Mouse (Mus musculus): Measurements from ENCODE around the gene Irf4. TPM values are rescaled to one million over a fixed set of nuclear protein-coding genes. Genes with fewer than 3 reads are reported as not detected.

Gene Irf4
- polyA plus RNA-seq, 1 experiment from 2014 or later, result 0.04 TPM

DNA sequence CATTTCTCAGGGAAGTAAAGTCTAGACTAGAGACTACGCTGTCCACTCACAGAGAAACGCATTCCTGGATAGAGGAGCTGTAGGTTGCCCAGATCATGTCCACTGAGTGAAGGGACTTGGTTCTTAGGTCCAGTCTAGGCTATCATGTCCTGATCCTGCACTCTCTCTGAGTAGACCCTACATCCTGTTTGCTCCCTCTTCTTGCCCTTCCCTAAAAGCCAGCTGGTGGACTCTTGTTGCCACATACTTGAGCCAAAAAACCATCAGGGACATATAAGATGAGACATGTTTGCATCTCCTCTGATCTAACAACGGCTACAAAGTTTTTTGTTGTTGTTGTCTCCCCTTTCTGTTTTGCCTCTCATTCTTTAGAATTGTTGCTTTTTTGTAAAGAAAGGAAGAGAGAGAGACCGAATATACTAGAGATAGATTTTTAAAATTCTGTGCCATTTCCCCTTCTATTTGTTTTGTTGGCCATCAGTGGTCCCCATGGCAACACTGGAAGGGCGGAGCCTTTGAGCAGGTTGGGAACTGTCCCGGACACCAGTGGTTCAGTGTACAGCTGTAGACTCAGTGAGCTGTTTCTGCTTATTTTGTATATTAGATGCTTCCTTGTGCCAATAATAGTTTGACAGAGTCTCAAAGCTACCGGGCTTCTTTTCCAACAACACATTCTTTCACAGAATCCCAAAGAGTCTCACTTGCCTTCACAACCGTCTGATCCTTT lies 15.2 kb downstream of the Irf4 start:
- WGBS, result 65% methylated on average over 8 of the region's 8 CpGs
- H3K27me3 ChIP-seq (ENCODE audit: control insufficient read depth, insufficient read depth, low read length), result no peaks in the 10 kb centered on the region
- H3K4me2 ChIP-seq (ENCODE audit: low read length), result no peak overlapping the region
- H3K27ac ChIP-seq (replicated peaks in 1 of 2; ENCODE audit: control insufficient read depth in 1 of 2, insufficient read depth in 1 of 2, low read depth in 2 of 2, low read length in 2 of 2), result no peak overlapping the region
- no peak overlapping the region for H3K4me3 ChIP-seq (ENCODE audit: control insufficient read depth in 1 of 2, insufficient read depth in 1 of 2, low read depth in 1 of 2, low read length in 2 of 2)
- ATAC-seq (ENCODE audit: insufficient number of reproducible peaks, insufficient read depth, low FRiP score, low read depth), result no peak
- no peaks in the 10 kb centered on the region for H3K9me3 ChIP-seq (ENCODE audit: control insufficient read depth, low read length)
- peaks cover 0 to 3% of the 10 kb centered on the region in 2 experiments; a peak in 1 of 4 replicates for H3K4me1 ChIP-seq (ENCODE audit: control insufficient read depth in 2 of 2, insufficient read depth in 2 of 2, low read length in 2 of 2)
- H3K36me3 ChIP-seq (ENCODE audit: control insufficient read depth, insufficient read depth, low read length), result no peaks in the 10 kb centered on the region
- H3K9ac ChIP-seq (ENCODE audit: low read length), result no peak overlapping the region

DNA sequence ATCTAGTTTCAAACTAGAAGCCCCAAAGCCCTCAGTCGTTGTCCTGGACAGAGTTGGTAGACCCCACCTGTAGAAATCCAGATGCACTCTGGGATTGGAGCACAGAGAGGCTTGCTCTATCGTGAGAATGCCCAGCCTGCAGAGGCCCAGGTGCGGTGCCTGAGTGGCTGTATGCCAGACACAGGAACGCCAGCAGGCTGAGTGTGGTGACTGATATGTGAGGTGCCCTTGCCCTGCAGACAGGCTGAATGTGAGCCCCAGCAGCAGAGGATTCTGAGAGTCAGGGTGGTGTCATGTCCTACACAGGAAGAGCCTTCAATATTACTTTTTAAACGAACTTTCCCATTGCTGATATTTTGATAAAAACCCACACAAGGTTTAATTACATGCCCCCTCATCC lies 16.9 kb downstream of the Irf4 start:
- no peak for ATAC-seq (ENCODE audit: insufficient number of reproducible peaks, insufficient read depth, low FRiP score, low read depth)
- Histone ChIP-seq H3K36me3 (ENCODE audit: control insufficient read depth, insufficient read depth, low read length) (no peaks in the 10 kb centered on the region), H3K9me3 (ENCODE audit: control insufficient read depth, low read length) (no peaks in the 10 kb centered on the region), H3K4me2 (ENCODE audit: low read length) (no peak overlapping the region), H3K27me3 (ENCODE audit: control insufficient read depth, insufficient read depth, low read length) (no peaks in the 10 kb centered on the region), H3K4me1 (ENCODE audit: control insufficient read depth in 2 of 2, insufficient read depth in 2 of 2, low read length in 2 of 2) (peaks cover 0 to 3% of the 10 kb centered on the region in 2 experiments; a peak in 1 of 4 replicates), H3K9ac (ENCODE audit: low read length) (no peak overlapping the region), H3K27ac (replicated peaks in 1 of 2; ENCODE audit: control insufficient read depth in 1 of 2, insufficient read depth in 1 of 2, low read depth in 2 of 2, low read length in 2 of 2) (no peak overlapping the region), H3K4me3 (ENCODE audit: control insufficient read depth in 1 of 2, insufficient read depth in 1 of 2, low read depth in 1 of 2, low read length in 2 of 2) (no peak overlapping the region)
- 63% methylated on average over 5 of the region's 5 CpGs for WGBS

DNA sequence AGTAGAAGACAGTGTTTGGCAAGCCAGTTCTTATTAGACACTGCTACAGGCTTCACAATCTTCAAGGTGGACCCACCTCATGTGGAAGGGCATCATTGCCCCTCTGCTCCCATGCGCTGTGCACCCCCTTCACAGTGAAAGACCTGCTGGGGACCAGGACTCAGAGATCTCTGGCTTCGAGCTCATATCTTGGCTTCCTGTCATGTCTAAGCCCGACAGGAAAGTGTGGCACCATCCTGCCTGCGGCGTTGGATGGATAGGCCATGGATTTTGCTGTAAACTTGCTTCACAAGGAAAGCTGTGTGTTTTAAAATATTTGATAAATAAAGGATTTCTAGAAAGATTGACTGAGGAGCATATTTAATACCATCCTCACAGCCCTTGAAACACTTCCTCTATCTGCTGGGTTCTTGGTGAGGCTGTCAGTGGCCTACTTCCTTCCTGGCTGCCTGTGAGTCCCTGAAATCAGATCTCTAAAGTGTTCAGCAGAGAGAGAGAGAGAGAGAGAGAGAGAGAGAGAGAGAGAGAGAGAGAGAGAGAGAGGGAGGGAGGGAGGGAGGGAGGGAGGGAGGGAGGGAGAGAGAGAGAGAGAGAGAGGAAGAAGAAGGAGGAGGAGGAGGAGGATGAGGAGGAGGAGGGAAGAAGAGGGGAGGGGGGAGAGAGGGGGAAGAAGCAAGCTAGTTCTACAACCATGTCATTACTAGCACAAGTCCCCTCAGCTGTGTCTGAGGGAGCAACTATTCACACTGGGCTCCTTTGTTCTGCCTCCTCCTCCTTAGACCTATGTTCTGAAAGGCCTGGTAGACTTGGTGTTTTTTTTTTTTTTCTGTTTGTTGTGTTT lies 17.8 kb downstream of the Irf4 start:
- Histone ChIP-seq H3K9ac (ENCODE audit: low read length) (no peak overlapping the region), H3K27ac (replicated peaks in 1 of 2; ENCODE audit: control insufficient read depth in 1 of 2, insufficient read depth in 1 of 2, low read depth in 2 of 2, low read length in 2 of 2) (no peak overlapping the region), H3K4me2 (ENCODE audit: low read length) (no peak overlapping the region), H3K36me3 (ENCODE audit: control insufficient read depth, insufficient read depth, low read length) (no peaks in the 10 kb centered on the region), H3K27me3 (ENCODE audit: control insufficient read depth, insufficient read depth, low read length) (no peaks in the 10 kb centered on the region), H3K4me1 (ENCODE audit: control insufficient read depth in 2 of 2, insufficient read depth in 2 of 2, low read length in 2 of 2) (peaks cover 0 to 3% of the 10 kb centered on the region in 2 experiments; a peak in 1 of 4 replicates), H3K4me3 (ENCODE audit: control insufficient read depth in 1 of 2, insufficient read depth in 1 of 2, low read depth in 1 of 2, low read length in 2 of 2) (no peak overlapping the region), H3K9me3 (ENCODE audit: control insufficient read depth, low read length) (no peaks in the 10 kb centered on the region)
- 83% methylated on average over 5 of the region's 5 CpGs for WGBS
- ATAC-seq (ENCODE audit: insufficient number of reproducible peaks, insufficient read depth, low FRiP score, low read depth), result no peak

DNA sequence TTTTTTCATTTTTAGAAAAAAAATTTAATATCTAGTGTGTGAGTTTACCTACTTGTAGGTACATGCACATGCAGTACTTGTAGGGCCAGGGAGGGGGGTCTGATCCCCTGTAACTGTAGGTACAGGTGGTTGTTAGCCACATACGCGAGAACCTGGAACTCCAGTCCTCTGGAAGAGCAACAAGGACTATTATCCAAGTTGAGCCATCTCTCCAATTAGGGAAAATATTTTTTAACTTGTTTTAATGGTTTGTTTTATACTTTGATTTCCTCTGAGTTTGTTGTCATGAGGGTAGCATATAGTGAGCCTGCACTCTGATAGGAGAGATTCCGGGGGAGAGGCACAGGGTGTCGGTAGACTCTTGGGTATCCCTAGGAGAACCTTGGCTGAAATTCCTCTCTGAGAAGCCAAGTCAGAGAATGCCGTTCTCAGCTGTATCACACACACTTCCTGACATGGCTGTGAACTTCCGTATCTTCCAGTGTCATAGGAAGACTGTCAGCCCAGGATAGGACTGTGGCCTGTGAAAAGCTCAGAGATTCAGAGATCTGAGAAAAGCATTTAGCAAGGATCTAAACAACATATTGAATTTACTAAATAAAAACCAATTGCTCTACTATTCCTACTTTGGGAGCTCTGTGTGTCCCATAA lies 18.6 kb downstream of the Irf4 start:
- Histone ChIP-seq H3K27ac (replicated peaks in 1 of 2; ENCODE audit: control insufficient read depth in 1 of 2, insufficient read depth in 1 of 2, low read depth in 2 of 2, low read length in 2 of 2) (no peak overlapping the region), H3K4me1 (ENCODE audit: control insufficient read depth in 2 of 2, insufficient read depth in 2 of 2, low read length in 2 of 2) (peaks cover 0 to 3% of the 10 kb centered on the region in 2 experiments; a peak in 1 of 4 replicates), H3K36me3 (ENCODE audit: control insufficient read depth, insufficient read depth, low read length) (no peaks in the 10 kb centered on the region), H3K4me2 (ENCODE audit: low read length) (no peak overlapping the region), H3K4me3 (ENCODE audit: control insufficient read depth in 1 of 2, insufficient read depth in 1 of 2, low read depth in 1 of 2, low read length in 2 of 2) (no peak overlapping the region), H3K9me3 (ENCODE audit: control insufficient read depth, low read length) (no peaks in the 10 kb centered on the region), H3K27me3 (ENCODE audit: control insufficient read depth, insufficient read depth, low read length) (no peaks in the 10 kb centered on the region), H3K9ac (ENCODE audit: low read length) (no peak overlapping the region)
- no peak for ATAC-seq (ENCODE audit: insufficient number of reproducible peaks, insufficient read depth, low FRiP score, low read depth)
- 59% methylated on average over 6 of the region's 6 CpGs for WGBS

DNA sequence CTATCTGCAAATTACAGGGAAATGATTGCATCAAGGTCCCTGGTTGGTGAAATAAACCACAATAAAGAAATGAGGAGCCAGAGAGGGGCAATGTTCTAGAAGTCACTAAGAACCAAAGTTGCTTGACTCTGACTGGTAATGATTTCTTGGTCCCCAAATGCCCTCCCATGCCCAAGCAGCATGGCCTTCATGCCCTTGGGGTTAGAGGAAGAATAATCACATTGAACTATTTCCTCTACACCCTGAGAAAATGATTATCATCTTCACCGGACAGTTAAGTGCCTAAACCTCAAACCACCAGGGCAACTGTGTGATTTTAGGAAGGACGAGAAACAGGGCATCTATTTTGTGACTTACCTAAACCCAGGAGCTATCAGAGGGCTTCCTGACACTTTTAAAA lies 27.0 kb downstream of the Irf4 start:
- WGBS, result 66% methylated on average over 2 of the region's 2 CpGs
- H3K4me1 ChIP-seq (ENCODE audit: control insufficient read depth in 2 of 2, insufficient read depth in 2 of 2, low read length in 2 of 2), result no peaks in the 10 kb centered on the region
- H3K9me3 ChIP-seq (ENCODE audit: control insufficient read depth, low read length), result no peaks in the 10 kb centered on the region
- H3K36me3 ChIP-seq (ENCODE audit: control insufficient read depth, insufficient read depth, low read length), result no peaks in the 10 kb centered on the region
- no peak overlapping the region for H3K4me2 ChIP-seq (ENCODE audit: low read length)
- no peak overlapping the region for H3K9ac ChIP-seq (ENCODE audit: low read length)
- H3K4me3 ChIP-seq (ENCODE audit: control insufficient read depth in 1 of 2, insufficient read depth in 1 of 2, low read depth in 1 of 2, low read length in 2 of 2), result no peak overlapping the region
- no peak overlapping the region for H3K27ac ChIP-seq (replicated peaks in 1 of 2; ENCODE audit: control insufficient read depth in 1 of 2, insufficient read depth in 1 of 2, low read depth in 2 of 2, low read length in 2 of 2)
- no peaks in the 10 kb centered on the region for H3K27me3 ChIP-seq (ENCODE audit: control insufficient read depth, insufficient read depth, low read length)
- ATAC-seq (ENCODE audit: insufficient number of reproducible peaks, insufficient read depth, low FRiP score, low read depth), result no peak

DNA sequence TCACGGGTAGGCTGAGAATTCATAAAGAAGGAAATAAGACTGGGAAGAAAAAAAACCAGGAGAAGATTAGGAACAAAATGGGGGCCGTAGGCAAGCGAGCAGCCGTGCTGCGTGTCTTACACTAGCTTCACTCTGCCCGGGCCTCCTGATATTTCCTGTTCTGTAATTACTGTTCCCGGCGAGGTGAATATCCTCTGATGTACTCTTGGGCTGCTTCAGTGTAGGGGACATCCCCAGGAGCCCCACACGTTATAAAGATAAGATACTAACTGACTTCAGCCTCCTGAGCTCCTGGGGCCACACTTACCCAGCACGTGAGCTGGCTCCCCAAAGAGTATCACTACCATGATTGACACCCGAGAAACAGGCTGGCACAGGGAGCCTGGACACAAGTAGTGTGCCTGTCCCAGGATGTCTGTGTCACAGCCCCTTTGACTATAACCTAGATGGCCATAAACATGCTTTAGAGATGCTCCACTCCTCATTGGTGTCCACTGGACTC lies 28.7 kb downstream of the Irf4 start:
- no peak overlapping the region for H3K9ac ChIP-seq (ENCODE audit: low read length)
- no peak for ATAC-seq (ENCODE audit: insufficient number of reproducible peaks, insufficient read depth, low FRiP score, low read depth)
- H3K4me1 ChIP-seq (ENCODE audit: control insufficient read depth in 2 of 2, insufficient read depth in 2 of 2, low read length in 2 of 2), result peaks cover 11 to 13% of the 10 kb centered on the region in 2 experiments
- no peaks in the 10 kb centered on the region for H3K27me3 ChIP-seq (ENCODE audit: control insufficient read depth, insufficient read depth, low read length)
- WGBS, result 58% methylated on average over 11 of the region's 11 CpGs
- no peak overlapping the region for H3K4me3 ChIP-seq (ENCODE audit: control insufficient read depth in 1 of 2, insufficient read depth in 1 of 2, low read depth in 1 of 2, low read length in 2 of 2)
- no peaks in the 10 kb centered on the region for H3K36me3 ChIP-seq (ENCODE audit: control insufficient read depth, insufficient read depth, low read length)
- no peak overlapping the region for H3K4me2 ChIP-seq (ENCODE audit: low read length)
- H3K27ac ChIP-seq (replicated peaks in 1 of 2; ENCODE audit: control insufficient read depth in 1 of 2, insufficient read depth in 1 of 2, low read depth in 2 of 2, low read length in 2 of 2), result no peak overlapping the region
- no peaks in the 10 kb centered on the region for H3K9me3 ChIP-seq (ENCODE audit: control insufficient read depth, low read length)

DNA sequence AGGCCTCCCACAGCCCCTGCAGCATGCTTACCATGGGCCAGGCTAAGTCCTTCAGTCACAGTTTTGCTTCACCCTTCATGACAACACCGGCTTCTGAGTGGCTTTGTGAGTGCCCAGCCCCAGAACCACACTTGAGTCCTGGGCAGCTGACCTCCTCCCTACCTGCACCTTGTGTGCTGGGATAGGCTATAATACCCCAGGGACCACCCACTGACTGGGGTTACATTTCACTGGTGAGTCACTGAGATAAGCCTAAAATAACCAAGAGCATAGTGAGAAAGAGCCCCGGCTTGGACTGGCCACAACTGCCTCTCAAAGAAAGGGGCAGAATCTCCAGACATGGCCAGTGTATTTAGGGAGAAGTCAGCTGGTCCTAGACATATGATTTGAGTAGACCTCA lies 32.9 kb downstream of the Irf4 start:
- no peaks in the 10 kb centered on the region for H3K9me3 ChIP-seq (ENCODE audit: control insufficient read depth, low read length)
- H3K27me3 ChIP-seq (ENCODE audit: control insufficient read depth, insufficient read depth, low read length), result no peaks in the 10 kb centered on the region
- H3K4me2 ChIP-seq (ENCODE audit: low read length), result peak overlapping the region; percentile 24
- H3K4me1 ChIP-seq (ENCODE audit: control insufficient read depth in 2 of 2, insufficient read depth in 2 of 2, low read length in 2 of 2), result peaks cover 26 to 31% of the 10 kb centered on the region in 2 experiments
- H3K9ac ChIP-seq (ENCODE audit: low read length), result no peak overlapping the region
- WGBS, result 11% methylated on average over 2 of the region's 2 CpGs
- H3K4me3 ChIP-seq (ENCODE audit: control insufficient read depth in 1 of 2, insufficient read depth in 1 of 2, low read depth in 1 of 2, low read length in 2 of 2), result no peak overlapping the region
- H3K27ac ChIP-seq (replicated peaks in 1 of 2; ENCODE audit: control insufficient read depth in 1 of 2, insufficient read depth in 1 of 2, low read depth in 2 of 2, low read length in 2 of 2), result peak overlapping the region in 1 of 2 experiments; percentile 39; a peak in 1 of 4 replicates
- ATAC-seq (ENCODE audit: insufficient number of reproducible peaks, insufficient read depth, low FRiP score, low read depth), result peak; percentile 63
- no peaks in the 10 kb centered on the region for H3K36me3 ChIP-seq (ENCODE audit: control insufficient read depth, insufficient read depth, low read length)
